Mouse (Mus musculus) embryonic fibroblast, embryonic 13.5 days (primary cell): ENCODE results near the gene Drap1. TPM values are rescaled to one million over a fixed set of nuclear protein-coding genes. Genes with fewer than 3 reads are reported as not detected.
"Not testable (repeated sequence)": the region's sequence is repeated elsewhere in the genome, so short reads cannot be mapped to it uniquely, and the experiment has no call there.

Experiments used
- H3K27ac ChIP-seq: 2 replicates; pipeline ENCODE4 v1.5.1; 2012; ENCODE audit warnings: low read length, control low read depth, inconsistent platforms; ENCODE audit not compliant: insufficient read depth
- H3K4me1 ChIP-seq: 2 replicates; pipeline ENCODE4 v1.6.1; 2011; ENCODE audit warnings: low read length; ENCODE audit not compliant: control insufficient read depth, insufficient read depth
- H3K4me3 ChIP-seq: 2 replicates; pipeline ENCODE4 v1.5.1; 2011; ENCODE audit warnings: mild to moderate bottlenecking, control low read depth, low read length; ENCODE audit not compliant: insufficient read depth
- CTCF ChIP-seq: IDR thresholded peaks from 2 replicates; pipeline ENCODE4 v1.5.1; 2011; ENCODE audit warnings: mild to moderate bottlenecking, control low read depth, low read length, moderate library complexity, borderline replicate concordance; ENCODE audit not compliant: insufficient read depth
- POLR2A ChIP-seq: IDR thresholded peaks from 2 replicates; pipeline ENCODE4 v1.6.1; 2011; ENCODE audit warnings: low read depth, mild to moderate bottlenecking, control low read depth, low read length, moderate library complexity
- polyA plus RNA-seq: library from polyadenylated mRNA; stranded (reverse); fragments of >200 nt; gene quantifications from 2 replicates; pipeline ENCODE4 v1.2.4, GENCODE M21; 2011; ENCODE audit warnings: low read depth; ENCODE audit not compliant: missing spikeins, insufficient read length

The Drap1 gene
- polyA plus RNA-seq, 1 experiment: 169 TPM

- no peak for TF ChIP-seq CTCF
- no peak for TF ChIP-seq POLR2A
- peaks cover 4% of the 10 kb centered on the region; the same call in 1 of the 2 replicates for H3K4me1 ChIP-seq
- H3K4me3 ChIP-seq: no peak overlapping the region
- H3K27ac ChIP-seq: no peak overlapping the region
Observed at GRCm38 (mm10) chr19:5410641-5411040, 14.1 kb downstream of the Drap1 start.

- no peak overlapping the region for H3K4me3 ChIP-seq
- H3K4me1 ChIP-seq: peaks cover 4% of the 10 kb centered on the region; the same call in 1 of the 2 replicates
- no peak overlapping the region for H3K27ac ChIP-seq
- TF ChIP-seq POLR2A (no peak), CTCF (no peak)
Observed at GRCm38 (mm10) chr19:5409068-5409467, 15.7 kb downstream of the Drap1 start.

- Histone ChIP-seq H3K27ac (no peak overlapping the region), H3K4me1 (peaks cover 4% of the 10 kb centered on the region; the same call in 1 of the 2 replicates), H3K4me3 (no peak overlapping the region)
- TF ChIP-seq POLR2A (no peak), CTCF (no peak)
Observed at GRCm38 (mm10) chr19:5408057-5409001, 16.4 kb downstream of the Drap1 start.

- Histone ChIP-seq H3K27ac (peak overlapping the region; percentile 66), H3K4me1 (peaks cover 4% of the 10 kb centered on the region; the same call in 1 of the 2 replicates), H3K4me3 (peak overlapping the region; percentile 65)
- TF ChIP-seq POLR2A (no peak), CTCF (peak; percentile 57; the same call in 1 of the 2 replicates)
Observed at GRCm38 (mm10) chr19:5407133-5407532, 17.6 kb downstream of the Drap1 start.

GRCm38 (mm10) chr19:5406531-5407126 is 18.1 kb downstream of the Drap1 start:
- not testable (repeated sequence) for H3K4me1 ChIP-seq
- peak; percentile 46; the same call in 1 of the 2 replicates for TF ChIP-seq POLR2A
- peak overlapping the region; percentile 65 for H3K4me3 ChIP-seq
- peak overlapping the region; percentile 66 for H3K27ac ChIP-seq

GRCm38 (mm10) chr19:5405924-5406323 is 18.9 kb downstream of the Drap1 start:
- TF ChIP-seq POLR2A (no peak), CTCF (no peak)
- Histone ChIP-seq H3K27ac (no peak overlapping the region), H3K4me3 (peak overlapping the region; percentile 40)

GRCm38 (mm10) chr19:5402293-5402692 is 22.5 kb downstream of the Drap1 start, which contains the start of gene Tsga10ip:
Gene Tsga10ip (minus strand): TSS chr19:5402526.
- peaks cover 4% of the 10 kb centered on the region; the same call in 1 of the 2 replicates for H3K4me1 ChIP-seq
- H3K4me3 ChIP-seq: no peak within 1 kb of the TSS
- TF ChIP-seq CTCF: no peak
- no peak for TF ChIP-seq POLR2A
- H3K27ac ChIP-seq: no peak within 1 kb of the TSS

More at GRCm38 (mm10) chr19:5405924-5406323, 18.9 kb downstream of the Drap1 start:
- peaks cover 4% of the 10 kb centered on the region; the same call in 1 of the 2 replicates for H3K4me1 ChIP-seq

- not testable (repeated sequence) for H3K4me3 ChIP-seq, H3K27ac ChIP-seq, H3K4me1 ChIP-seq
Observed at GRCm38 (mm10) chr19:5401073-5401472, 23.7 kb downstream of the Drap1 start.

GRCm38 (mm10) chr19:5395371-5395770 is 29.4 kb downstream of the Drap1 start:
- H3K4me1 ChIP-seq: no peaks in the 10 kb centered on the region
- no peak for TF ChIP-seq CTCF
- TF ChIP-seq POLR2A: no peak
- H3K27ac ChIP-seq: no peak overlapping the region
- H3K4me3 ChIP-seq: no peak overlapping the region

- H3K4me3 ChIP-seq: no peak overlapping the region
- TF ChIP-seq POLR2A: no peak
- no peak for TF ChIP-seq CTCF
- no peaks in the 10 kb centered on the region for H3K4me1 ChIP-seq
- no peak overlapping the region for H3K27ac ChIP-seq
Observed at GRCm38 (mm10) chr19:5394168-5394567, 30.6 kb downstream of the Drap1 start.
